Mouse (Mus musculus): Measurements from ENCODE around the gene Hsd17b3. TPM values are rescaled to one million over a fixed set of nuclear protein-coding genes. Genes with fewer than 3 reads are reported as not detected.
"Not testable (repeated sequence)": the region's sequence is repeated elsewhere in the genome, so short reads cannot be mapped to it uniquely, and the experiment has no call there.

Hsd17b3 gene
- total RNA-seq, 1 experiment from 2014 or later = not detected

DNA sequence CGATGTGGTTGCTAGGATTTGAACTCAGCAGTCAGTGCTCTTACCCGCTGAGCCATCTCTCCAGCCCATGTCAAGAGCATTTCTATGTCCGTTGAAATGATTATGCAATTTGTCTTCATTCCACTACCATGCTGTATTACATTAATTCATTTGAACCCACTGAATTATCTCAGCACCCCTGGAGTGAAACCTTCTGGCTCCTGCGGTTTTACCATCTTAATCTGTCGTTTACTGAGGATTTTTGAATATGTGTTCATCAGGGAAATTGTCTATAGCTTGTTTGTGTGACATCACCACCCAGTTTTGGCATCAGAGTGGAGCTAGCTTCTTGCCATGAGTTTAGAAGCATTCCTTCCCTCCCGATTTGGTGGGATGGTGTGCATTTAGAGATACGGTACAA lies 2.0 kb upstream of the Hsd17b3 start:
- no peak for ATAC-seq (replicated peaks in 1 of 2; ENCODE audit: insufficient read depth in 1 of 2, low FRiP score in 2 of 2, low TSS enrichment in 1 of 2, low read depth in 1 of 2, poor library complexity in 2 of 2, severe bottlenecking in 2 of 2)

DNA sequence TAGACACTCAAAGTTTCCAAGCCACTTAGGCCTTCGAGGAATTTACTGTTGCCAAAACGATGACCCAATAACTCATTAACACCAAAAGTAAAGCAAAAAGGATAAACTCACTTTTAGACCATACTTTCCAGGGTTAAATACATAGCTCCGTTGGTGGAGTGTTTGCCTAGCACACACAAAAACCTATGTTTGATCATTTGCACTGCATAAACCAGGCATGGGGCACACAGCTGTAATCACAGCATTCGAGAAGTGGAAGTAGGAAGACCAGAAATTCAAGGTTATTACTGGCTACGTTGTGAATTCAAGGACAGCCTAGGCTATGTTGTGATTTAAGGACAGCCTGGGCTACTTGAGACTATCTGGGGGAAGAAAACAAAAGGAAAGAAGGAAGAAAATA lies 1.2 kb upstream of the Hsd17b3 start:
- ATAC-seq (replicated peaks in 1 of 2; ENCODE audit: insufficient read depth in 1 of 2, low FRiP score in 2 of 2, low TSS enrichment in 1 of 2, low read depth in 1 of 2, poor library complexity in 2 of 2, severe bottlenecking in 2 of 2) = no peak

GRCm38 (mm10) chr13:64088057-64088456 lies 973 bp downstream of the Hsd17b3 start:
- ATAC-seq (replicated peaks in 1 of 2; ENCODE audit: insufficient read depth in 1 of 2, low FRiP score in 2 of 2, low TSS enrichment in 1 of 2, low read depth in 1 of 2, poor library complexity in 2 of 2, severe bottlenecking in 2 of 2) = no peak

DNA sequence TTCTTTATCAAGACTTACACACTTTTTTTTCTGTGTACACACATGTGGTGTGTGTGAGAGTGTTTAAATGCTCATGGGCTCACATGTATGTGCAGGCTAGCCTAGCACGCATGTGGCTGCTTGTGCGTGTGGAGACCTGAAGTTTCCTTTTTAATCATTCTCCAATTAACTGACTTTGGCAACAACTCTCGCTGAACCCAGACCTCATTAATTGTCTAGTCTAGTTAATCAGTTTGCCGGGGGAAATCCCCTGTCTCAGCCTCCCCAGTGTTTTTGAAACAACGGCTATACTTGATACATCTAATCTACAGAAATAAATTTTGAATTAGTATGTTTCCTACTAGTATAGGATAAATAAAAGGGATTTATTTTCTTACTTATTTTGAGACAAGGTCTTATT lies 3.0 kb downstream of the Hsd17b3 start:
- ATAC-seq (replicated peaks in 1 of 2; ENCODE audit: insufficient read depth in 1 of 2, low FRiP score in 2 of 2, low TSS enrichment in 1 of 2, low read depth in 1 of 2, poor library complexity in 2 of 2, severe bottlenecking in 2 of 2) = no peak

DNA sequence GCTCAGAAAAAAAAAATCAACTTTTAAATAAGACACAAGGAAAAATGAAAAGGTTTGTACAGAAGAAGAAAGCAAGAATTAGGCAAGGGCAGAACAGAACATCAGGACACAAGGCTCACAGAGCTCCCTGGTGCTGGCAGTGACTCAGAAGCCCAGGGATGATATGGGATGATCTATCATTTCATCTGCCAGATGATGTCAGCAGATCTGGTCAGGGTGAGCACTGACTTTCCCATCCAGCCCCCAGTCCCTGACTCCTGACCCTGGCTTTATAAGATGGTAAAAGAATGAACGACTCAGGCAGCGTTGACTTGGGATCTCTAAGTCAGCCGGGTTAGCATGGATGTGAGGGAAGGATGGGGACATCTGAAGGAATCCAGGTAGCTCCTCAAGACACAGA lies 5.7 kb downstream of the Hsd17b3 start:
- ATAC-seq (replicated peaks in 1 of 2; ENCODE audit: insufficient read depth in 1 of 2, low FRiP score in 2 of 2, low TSS enrichment in 1 of 2, low read depth in 1 of 2, poor library complexity in 2 of 2, severe bottlenecking in 2 of 2) = no peak

DNA sequence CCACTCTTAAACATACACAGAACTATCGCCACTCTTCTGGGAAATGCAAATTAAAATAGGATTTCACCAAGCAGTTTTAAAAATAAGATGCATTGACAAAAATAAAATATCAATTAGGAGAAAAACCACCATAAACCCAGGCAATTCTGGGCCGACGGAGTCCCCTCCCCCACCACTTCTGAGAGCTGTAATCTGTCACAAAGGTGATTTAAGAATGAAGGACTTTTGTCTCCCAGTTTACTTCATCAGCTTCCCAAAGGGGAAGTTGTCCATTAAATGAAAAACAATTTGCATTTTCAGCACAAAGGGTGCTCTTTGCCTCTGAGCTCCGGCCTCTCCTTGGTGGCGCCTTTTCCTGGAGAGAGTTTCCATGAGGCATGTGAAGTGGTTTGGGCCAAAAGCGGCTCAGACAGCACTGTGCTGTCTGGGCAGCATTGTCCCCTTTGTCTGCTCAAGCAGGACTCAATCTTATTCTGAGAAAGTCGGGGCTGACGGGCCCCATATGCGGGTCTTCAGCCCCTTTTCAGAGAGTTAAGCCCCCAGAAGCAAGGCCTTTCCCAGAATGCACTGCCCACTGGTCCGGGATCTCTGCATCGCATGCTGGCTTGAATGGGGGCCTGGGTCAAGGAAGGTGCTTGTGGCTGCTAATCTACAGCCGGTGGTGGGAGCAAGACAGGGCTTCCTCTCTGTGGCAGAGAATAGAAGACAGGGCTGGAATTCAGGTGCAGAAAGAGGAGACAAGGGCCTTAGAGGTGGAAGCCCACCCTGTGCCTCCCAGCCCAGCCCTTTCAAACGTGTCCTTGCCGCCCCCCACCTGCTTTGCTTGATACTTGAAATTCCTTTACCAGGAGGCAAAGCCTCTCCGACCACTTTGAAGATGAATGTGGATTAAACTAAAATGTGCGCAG lies 7.8 kb downstream of the Hsd17b3 start:
- no peak for ATAC-seq (replicated peaks in 1 of 2; ENCODE audit: insufficient read depth in 1 of 2, low FRiP score in 2 of 2, low TSS enrichment in 1 of 2, low read depth in 1 of 2, poor library complexity in 2 of 2, severe bottlenecking in 2 of 2)

DNA sequence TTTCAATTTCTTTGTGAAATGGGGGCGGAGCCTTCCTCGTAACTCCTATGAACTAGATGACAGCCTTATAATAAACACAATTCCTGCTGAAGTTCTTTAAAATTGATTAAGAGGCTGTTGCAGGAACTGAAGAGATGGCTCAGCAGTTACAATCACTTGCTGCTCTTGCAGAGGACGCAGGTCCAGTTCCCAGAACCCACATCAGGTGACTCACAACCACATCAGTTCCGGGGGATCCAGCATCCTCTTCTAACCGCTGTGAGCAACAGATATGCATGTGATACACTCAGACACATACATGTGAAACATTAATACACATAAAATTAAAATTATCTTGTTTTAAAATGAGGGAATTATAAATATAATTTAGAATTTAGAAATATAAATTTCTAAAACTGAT lies 11.4 kb downstream of the Hsd17b3 start:
- ATAC-seq (replicated peaks in 1 of 2; ENCODE audit: insufficient read depth in 1 of 2, low FRiP score in 2 of 2, low TSS enrichment in 1 of 2, low read depth in 1 of 2, poor library complexity in 2 of 2, severe bottlenecking in 2 of 2) = no peak

- ATAC-seq (replicated peaks in 1 of 2; ENCODE audit: insufficient read depth in 1 of 2, low FRiP score in 2 of 2, low TSS enrichment in 1 of 2, low read depth in 1 of 2, poor library complexity in 2 of 2, severe bottlenecking in 2 of 2) = peak; percentile 51 to 69; a peak in 3 of 4 replicates
These were observed 13.0 kb downstream of the Hsd17b3 start for GRCm38 (mm10) chr13:64076074-64076473.

DNA sequence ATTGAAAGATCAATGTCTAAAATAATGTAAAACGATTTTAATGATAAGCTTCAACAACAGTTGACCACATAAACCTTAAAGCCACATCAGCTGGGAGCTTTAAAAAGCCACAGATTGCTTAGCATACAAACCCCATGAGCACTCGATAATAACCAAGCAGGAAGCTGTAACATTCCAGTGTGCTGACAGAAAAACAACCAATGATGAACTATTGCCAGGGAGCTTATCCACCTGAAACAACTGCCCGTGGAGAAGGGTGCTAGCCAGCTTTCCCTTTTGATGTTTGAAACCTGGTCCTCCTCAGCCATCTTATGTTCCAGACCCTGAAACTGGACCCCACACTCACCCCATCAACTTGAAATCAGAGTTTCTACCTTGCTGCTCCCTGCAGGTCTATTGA lies 22.4 kb downstream of the Hsd17b3 start:
- ATAC-seq (replicated peaks in 1 of 2; ENCODE audit: insufficient read depth in 1 of 2, low FRiP score in 2 of 2, low TSS enrichment in 1 of 2, low read depth in 1 of 2, poor library complexity in 2 of 2, severe bottlenecking in 2 of 2) = no peak

DNA sequence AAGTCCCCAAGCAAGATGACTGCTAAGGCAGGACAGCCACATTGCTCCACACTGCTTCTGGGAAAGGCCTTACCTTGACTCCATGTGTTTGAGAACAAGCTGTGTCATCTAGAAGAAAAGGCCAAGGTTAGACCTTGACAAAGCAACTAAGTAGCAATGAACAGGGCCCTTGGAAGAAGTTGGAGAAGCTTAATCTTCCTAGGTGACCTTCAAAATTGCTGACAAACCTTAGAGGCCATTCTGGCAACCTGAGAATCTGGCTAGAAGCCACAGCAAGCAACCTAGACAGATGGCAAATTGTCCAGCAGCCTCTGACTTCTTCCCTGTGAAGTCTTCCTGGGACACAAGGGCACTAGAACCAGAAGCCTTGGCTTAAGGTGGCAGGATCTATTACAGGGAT lies 24.8 kb downstream of the Hsd17b3 start:
- no peak for ATAC-seq (replicated peaks in 1 of 2; ENCODE audit: insufficient read depth in 1 of 2, low FRiP score in 2 of 2, low TSS enrichment in 1 of 2, low read depth in 1 of 2, poor library complexity in 2 of 2, severe bottlenecking in 2 of 2)

DNA sequence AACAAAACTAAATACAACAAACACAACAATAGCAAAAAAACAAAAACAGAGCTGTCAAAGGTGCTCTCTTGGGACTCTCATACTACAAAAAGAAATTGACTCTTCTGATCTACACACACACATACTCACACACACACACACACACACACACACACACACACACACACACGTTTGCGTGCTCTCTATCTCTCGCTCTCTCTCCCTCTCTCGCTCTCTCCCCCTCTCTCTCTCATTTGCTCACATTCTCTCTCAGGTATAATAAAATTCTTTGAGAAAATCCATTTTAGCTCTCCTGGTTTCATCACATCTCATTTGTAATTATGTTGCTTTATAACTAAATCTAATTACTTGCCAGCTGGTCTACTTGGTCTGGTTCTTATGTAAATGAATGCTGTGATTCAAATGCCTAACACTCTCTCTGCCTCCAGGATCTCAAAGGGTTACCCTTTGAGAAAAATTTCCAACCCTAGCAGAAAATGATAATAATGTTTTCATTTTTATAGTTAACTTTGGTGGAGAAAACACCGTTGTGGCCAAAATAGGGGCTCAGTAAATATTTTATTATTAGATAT lies 28.0 kb downstream of the Hsd17b3 start:
- ATAC-seq (replicated peaks in 1 of 2; ENCODE audit: insufficient read depth in 1 of 2, low FRiP score in 2 of 2, low TSS enrichment in 1 of 2, low read depth in 1 of 2, poor library complexity in 2 of 2, severe bottlenecking in 2 of 2) = no peak

DNA sequence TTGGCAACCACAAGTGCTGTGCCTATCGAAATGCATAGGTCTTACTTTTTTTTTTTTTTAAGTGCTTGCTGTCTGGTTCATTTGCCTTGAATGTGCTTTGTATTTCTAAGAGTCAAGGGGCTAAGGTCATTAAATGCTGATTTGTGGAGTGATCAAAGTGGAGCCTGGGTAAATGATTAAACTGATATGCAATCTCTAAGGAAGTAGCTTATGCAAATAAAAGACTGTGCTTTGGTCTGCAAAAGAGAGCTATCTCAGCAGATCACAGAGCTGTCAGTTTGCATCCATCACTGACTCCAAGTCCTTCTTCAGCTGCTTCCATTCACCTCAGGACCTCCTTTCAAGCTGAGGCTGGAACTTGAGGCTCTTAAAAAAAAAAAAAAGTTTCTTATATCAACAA lies 35.1 kb downstream of the Hsd17b3 start:
- ATAC-seq (replicated peaks in 1 of 2; ENCODE audit: insufficient read depth in 1 of 2, low FRiP score in 2 of 2, low TSS enrichment in 1 of 2, low read depth in 1 of 2, poor library complexity in 2 of 2, severe bottlenecking in 2 of 2) = no peak

DNA sequence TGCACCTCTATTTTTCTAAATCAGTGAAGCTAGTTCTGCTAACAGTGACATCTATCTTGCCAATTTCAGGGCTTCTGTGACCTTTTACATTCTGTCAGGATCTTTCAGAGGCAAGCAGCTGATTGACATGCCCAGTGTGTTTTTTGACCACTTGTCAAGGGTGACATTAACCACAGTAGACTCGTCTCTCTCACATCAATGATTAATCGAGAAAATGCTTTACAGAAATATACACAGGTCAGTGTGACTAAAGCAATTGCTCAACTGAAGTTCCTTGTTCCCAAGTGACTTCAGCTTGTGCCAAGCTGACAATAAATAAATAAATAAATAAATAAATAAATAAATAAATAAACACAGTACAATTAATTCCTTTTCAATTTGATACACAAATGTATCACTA lies 36.7 kb downstream of the Hsd17b3 start:
- not testable (repeated sequence) for ATAC-seq (replicated peaks in 1 of 2; ENCODE audit: insufficient read depth in 1 of 2, low FRiP score in 2 of 2, low TSS enrichment in 1 of 2, low read depth in 1 of 2, poor library complexity in 2 of 2, severe bottlenecking in 2 of 2)

DNA sequence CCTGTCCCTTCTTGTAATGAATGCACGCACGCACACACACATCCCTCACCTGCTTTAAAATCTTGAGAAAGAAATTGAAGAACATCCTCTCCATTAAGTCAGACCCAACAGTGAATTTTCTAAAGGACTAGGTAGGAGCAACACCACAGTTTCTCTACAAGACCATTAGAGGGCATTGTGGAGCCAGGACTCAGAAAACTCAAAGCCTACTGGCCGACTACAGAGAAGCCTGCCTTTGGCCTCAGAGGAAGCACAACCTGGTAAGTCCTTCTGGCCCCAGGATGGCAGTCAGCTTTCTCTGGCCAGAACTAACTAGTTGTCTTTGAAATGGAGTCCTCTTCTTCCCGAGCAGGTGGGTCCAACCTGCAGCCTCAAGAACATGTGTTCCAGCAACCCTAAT lies 38.1 kb downstream of the Hsd17b3 start:
- ATAC-seq (replicated peaks in 1 of 2; ENCODE audit: insufficient read depth in 1 of 2, low FRiP score in 2 of 2, low TSS enrichment in 1 of 2, low read depth in 1 of 2, poor library complexity in 2 of 2, severe bottlenecking in 2 of 2) = no peak

DNA sequence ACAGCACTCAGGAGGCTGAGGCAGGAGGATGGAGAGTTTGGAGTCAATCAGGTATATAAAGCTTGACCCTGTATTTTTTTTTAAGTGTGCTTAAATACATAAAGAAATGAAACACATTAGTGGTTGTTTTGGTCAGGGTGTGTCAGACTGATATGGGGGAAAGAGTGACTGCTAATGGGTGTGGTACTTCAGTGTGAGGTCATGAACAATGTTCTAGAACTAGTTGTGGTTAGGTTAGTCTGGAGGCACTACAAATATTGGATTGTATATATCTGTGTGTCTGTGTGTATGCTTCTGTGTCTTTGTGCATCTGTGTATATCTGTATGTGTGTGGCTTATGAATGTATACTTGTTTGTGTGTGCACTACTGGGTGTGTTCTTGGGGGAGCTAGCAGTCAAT lies 39.5 kb downstream of the Hsd17b3 start:
- no peak for ATAC-seq (replicated peaks in 1 of 2; ENCODE audit: insufficient read depth in 1 of 2, low FRiP score in 2 of 2, low TSS enrichment in 1 of 2, low read depth in 1 of 2, poor library complexity in 2 of 2, severe bottlenecking in 2 of 2)

DNA sequence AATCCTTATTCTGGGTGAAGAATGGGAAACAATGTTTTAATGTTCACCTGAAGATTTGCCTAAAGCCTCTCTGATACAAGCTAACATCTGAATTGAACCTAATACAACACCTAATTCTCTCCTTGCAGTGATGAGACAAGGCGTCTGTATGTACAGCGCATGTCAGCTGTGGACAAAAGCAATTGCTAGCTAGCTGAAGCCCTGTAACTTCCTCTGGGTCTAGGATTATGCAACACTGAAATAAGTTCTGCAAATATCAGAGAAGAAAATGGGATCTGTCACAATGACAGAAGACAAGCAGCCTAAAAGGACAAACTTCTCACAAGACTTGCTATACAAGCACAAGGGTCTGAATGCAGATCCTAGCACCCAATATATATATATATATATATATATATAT lies 40.6 kb downstream of the Hsd17b3 start:
- ATAC-seq (replicated peaks in 1 of 2; ENCODE audit: insufficient read depth in 1 of 2, low FRiP score in 2 of 2, low TSS enrichment in 1 of 2, low read depth in 1 of 2, poor library complexity in 2 of 2, severe bottlenecking in 2 of 2) = peak in 1 of 2 experiments; percentile 48; a peak in 1 of 4 replicates

DNA sequence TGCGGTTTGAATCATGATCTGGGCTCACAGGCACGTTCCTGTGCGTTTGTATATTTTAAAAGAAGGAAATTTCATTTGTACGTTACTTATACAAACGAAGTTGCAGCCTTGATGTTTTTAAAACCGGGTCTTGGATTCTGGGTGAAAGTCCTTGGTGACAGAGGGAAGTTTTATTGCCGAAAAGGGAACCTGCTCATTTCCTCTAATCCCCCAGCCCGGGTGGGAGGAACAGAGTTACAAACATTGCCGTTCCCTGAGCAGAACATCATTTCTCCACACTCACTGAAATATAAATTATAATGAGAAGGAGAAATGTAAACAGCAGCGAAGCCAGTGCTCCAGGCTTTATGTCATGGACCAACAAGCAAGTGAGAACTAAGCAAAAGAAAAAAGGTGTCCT lies 49.1 kb downstream of the Hsd17b3 start:
- ATAC-seq (replicated peaks in 1 of 2; ENCODE audit: insufficient read depth in 1 of 2, low FRiP score in 2 of 2, low TSS enrichment in 1 of 2, low read depth in 1 of 2, poor library complexity in 2 of 2, severe bottlenecking in 2 of 2) = peak; percentile 43 to 48; a peak in 2 of 4 replicates

DNA sequence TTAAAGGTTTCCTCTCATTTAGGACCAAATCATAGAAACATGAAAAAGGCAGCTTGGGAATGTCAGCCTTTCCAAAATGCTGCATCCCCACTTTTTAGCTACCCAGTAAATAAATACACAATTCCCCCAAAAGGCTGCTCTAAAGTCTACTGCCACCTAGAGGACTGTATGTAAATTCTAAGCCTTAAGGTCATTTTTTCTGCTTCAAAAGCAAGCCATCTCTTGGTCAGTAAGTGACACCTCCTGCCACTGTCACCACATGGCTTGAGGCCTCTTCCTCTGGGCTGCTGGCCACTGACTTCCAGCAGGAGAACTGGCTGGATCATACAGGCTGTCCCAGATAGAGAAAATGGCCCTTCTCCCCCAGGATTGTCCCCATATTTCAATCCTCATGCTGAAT lies 50.9 kb downstream of the Hsd17b3 start:
- no peak for ATAC-seq (replicated peaks in 1 of 2; ENCODE audit: insufficient read depth in 1 of 2, low FRiP score in 2 of 2, low TSS enrichment in 1 of 2, low read depth in 1 of 2, poor library complexity in 2 of 2, severe bottlenecking in 2 of 2)
